Mouse (Mus musculus): Measurements from ENCODE around the gene Ints13. TPM values are rescaled to one million over a fixed set of nuclear protein-coding genes. Genes with fewer than 3 reads are reported as not detected.
"Not testable (repeated sequence)": the region's sequence is repeated elsewhere in the genome, so short reads cannot be mapped to it uniquely, and the experiment has no call there.

Ints13 gene
- polyA plus RNA-seq, 1 experiment from 2014 or later = 55.5 TPM

- not testable (repeated sequence) for H3K27ac ChIP-seq (ENCODE audit: low read depth); H3K4me1 ChIP-seq (replicated peaks; ENCODE audit: control insufficient read depth, insufficient read depth, low read length); H3K9ac ChIP-seq (ENCODE audit: low read length); H3K9me3 ChIP-seq (ENCODE audit: control insufficient read depth, low read length); DNase-seq (ENCODE audit: low spot score); H3K4me2 ChIP-seq (ENCODE audit: low read length); H3K27me3 ChIP-seq (replicated peaks; ENCODE audit: control insufficient read depth, insufficient read depth, low read length); ATAC-seq (replicated peaks; ENCODE audit: low FRiP score, low TSS enrichment, low read depth); H3K4me3 ChIP-seq (ENCODE audit: low read depth, low read length)
- peaks cover 73% of the 10 kb centered on the region for H3K36me3 ChIP-seq (ENCODE audit: control insufficient read depth, insufficient read depth, low read length)
- WGBS = 86% methylated on average over 1 of the region's 1 CpGs
These were observed 15.2 kb downstream of the Ints13 start for GRCm38 (mm10) chr6:146562461-146562860.

DNA sequence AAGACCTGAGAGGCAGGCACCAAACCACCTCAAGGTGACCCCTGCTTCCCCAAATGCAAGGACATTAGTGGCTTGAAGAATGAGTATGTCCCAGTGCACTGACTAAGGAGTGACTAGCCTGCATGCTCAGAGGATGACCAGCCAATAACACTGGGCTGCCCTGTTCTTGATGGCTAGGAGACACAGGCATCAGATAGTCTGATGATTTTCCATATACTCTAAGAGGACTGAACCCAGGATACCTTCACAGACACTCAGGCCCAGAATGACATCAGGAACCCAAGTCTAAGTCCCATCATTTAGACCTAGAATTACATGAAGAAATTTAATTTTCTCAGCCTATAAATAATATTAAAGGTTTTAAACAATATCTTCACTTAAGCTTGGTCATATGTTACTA is 26.3 kb downstream of the Ints13 start:
- no peaks in the 10 kb centered on the region for H3K4me1 ChIP-seq (replicated peaks; ENCODE audit: control insufficient read depth, insufficient read depth, low read length)
- ATAC-seq (replicated peaks; ENCODE audit: low FRiP score, low TSS enrichment, low read depth) = no peak
- no peak overlapping the region for H3K4me3 ChIP-seq (ENCODE audit: low read depth, low read length)
- no peaks in the 10 kb centered on the region for H3K9me3 ChIP-seq (ENCODE audit: control insufficient read depth, low read length)
- H3K36me3 ChIP-seq (ENCODE audit: control insufficient read depth, insufficient read depth, low read length) = peaks cover 83% of the 10 kb centered on the region
- H3K4me2 ChIP-seq (ENCODE audit: low read length) = no peak overlapping the region
- DNase-seq (ENCODE audit: low spot score) = no peak
- H3K27ac ChIP-seq (ENCODE audit: low read depth) = no peak overlapping the region
- no peak overlapping the region for H3K9ac ChIP-seq (ENCODE audit: low read length)
- no peaks in the 10 kb centered on the region for H3K27me3 ChIP-seq (replicated peaks; ENCODE audit: control insufficient read depth, insufficient read depth, low read length)

DNA sequence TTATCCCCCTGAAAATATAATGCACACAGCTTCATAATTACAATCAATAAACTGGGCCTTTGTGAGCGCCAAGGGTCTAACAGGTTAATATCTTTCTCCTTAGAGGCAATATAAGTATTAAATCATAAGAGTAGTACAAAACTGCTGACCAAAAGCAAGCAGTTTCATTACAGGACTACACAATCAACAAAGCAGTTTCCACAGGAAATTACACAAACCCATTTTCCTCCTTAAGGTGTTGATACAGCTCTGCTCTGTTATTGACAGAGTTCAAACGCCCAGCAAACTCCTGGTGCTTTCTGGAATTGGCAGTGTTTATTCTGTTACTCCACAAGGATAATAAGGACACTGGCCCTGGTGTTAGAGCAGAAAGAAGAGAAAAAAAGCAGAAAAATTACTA is 27.2 kb downstream of the Ints13 start:
- peaks cover 74% of the 10 kb centered on the region for H3K36me3 ChIP-seq (ENCODE audit: control insufficient read depth, insufficient read depth, low read length)
- DNase-seq (ENCODE audit: low spot score) = no peak
- no peak overlapping the region for H3K4me3 ChIP-seq (ENCODE audit: low read depth, low read length)
- H3K4me1 ChIP-seq (replicated peaks; ENCODE audit: control insufficient read depth, insufficient read depth, low read length) = no peaks in the 10 kb centered on the region
- no peak overlapping the region for H3K4me2 ChIP-seq (ENCODE audit: low read length)
- no peak overlapping the region for H3K27ac ChIP-seq (ENCODE audit: low read depth)
- H3K27me3 ChIP-seq (replicated peaks; ENCODE audit: control insufficient read depth, insufficient read depth, low read length) = no peaks in the 10 kb centered on the region
- no peaks in the 10 kb centered on the region for H3K9me3 ChIP-seq (ENCODE audit: control insufficient read depth, low read length)
- H3K9ac ChIP-seq (ENCODE audit: low read length) = no peak overlapping the region
- WGBS = 78% methylated on average over 2 of the region's 2 CpGs
- no peak for ATAC-seq (replicated peaks; ENCODE audit: low FRiP score, low TSS enrichment, low read depth)

DNA sequence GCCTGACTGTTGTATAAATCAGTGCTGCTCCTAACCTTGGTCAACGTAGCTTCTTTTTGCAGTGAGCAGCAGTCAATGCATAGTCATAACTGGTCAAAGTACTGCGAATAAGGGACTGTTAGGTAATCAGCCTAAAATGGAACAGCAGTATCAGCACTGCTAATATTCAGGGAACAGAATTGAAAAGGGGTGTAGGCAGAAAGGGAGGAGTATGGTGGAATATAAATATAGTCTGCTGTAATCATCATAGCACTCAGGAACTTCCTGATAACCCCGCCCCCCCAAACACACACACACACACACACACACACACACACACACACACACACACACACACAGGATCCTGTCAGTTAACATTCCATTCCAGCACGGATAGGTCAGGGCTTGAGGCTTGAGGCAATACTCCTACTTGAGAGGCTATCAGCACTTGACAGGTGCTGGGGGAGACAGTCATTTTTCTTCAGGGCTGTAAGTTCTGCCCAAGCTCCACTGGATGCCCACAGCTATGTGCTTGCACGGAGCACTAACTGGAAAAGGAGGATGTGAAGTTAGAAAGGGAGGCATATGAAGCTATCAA is 32.3 kb downstream of the Ints13 start:
- H3K27me3 ChIP-seq (replicated peaks; ENCODE audit: control insufficient read depth, insufficient read depth, low read length) = peaks cover 12% of the 10 kb centered on the region
- no peak overlapping the region for H3K4me3 ChIP-seq (ENCODE audit: low read depth, low read length)
- ATAC-seq (replicated peaks; ENCODE audit: low FRiP score, low TSS enrichment, low read depth) (no peak), DNase-seq (ENCODE audit: low spot score) (no peak)
- no peak overlapping the region for H3K4me2 ChIP-seq (ENCODE audit: low read length)
- H3K9me3 ChIP-seq (ENCODE audit: control insufficient read depth, low read length) = no peaks in the 10 kb centered on the region
- H3K9ac ChIP-seq (ENCODE audit: low read length) = no peak overlapping the region
- no peaks in the 10 kb centered on the region for H3K4me1 ChIP-seq (replicated peaks; ENCODE audit: control insufficient read depth, insufficient read depth, low read length)
- H3K36me3 ChIP-seq (ENCODE audit: control insufficient read depth, insufficient read depth, low read length) = peaks cover 26% of the 10 kb centered on the region
- H3K27ac ChIP-seq (ENCODE audit: low read depth) = no peak overlapping the region
- WGBS = 78% methylated on average over 5 of the region's 5 CpGs

- ATAC-seq (replicated peaks; ENCODE audit: low FRiP score, low TSS enrichment, low read depth) = no peak
- 88% methylated on average over 1 of the region's 1 CpGs for WGBS
- peaks cover 12% of the 10 kb centered on the region for H3K27me3 ChIP-seq (replicated peaks; ENCODE audit: control insufficient read depth, insufficient read depth, low read length)
These were observed 33.0 kb downstream of the Ints13 start for GRCm38 (mm10) chr6:146544622-146545021.

DNA sequence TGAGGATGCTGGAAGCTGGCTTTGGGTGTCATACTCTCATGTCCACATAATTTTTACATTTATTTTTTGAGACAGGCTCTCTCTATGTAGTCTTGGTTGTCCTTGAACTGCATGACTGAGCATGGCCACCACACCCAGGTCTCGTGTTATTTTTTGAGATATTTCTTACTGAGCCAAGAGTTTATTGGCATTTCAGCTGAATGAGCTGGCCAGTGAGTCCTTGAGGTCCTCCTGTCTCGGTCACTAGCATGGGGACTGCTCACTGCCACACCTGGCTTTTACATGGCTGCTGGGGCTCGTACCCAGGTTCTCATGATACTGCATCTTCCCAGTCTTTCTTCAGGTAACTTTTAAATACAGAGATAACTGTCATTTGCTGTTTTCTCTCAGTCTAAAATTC is 37.2 kb downstream of the Ints13 start:
- 80% methylated on average over 3 of the region's 3 CpGs for WGBS
- no peak overlapping the region for H3K9ac ChIP-seq (ENCODE audit: low read length)
- no peak for DNase-seq (ENCODE audit: low spot score)
- no peaks in the 10 kb centered on the region for H3K4me1 ChIP-seq (replicated peaks; ENCODE audit: control insufficient read depth, insufficient read depth, low read length)
- H3K4me2 ChIP-seq (ENCODE audit: low read length) = no peak overlapping the region
- no peak overlapping the region for H3K27ac ChIP-seq (ENCODE audit: low read depth)
- H3K36me3 ChIP-seq (ENCODE audit: control insufficient read depth, insufficient read depth, low read length) = no peaks in the 10 kb centered on the region
- peaks cover 12% of the 10 kb centered on the region for H3K27me3 ChIP-seq (replicated peaks; ENCODE audit: control insufficient read depth, insufficient read depth, low read length)
- no peak overlapping the region for H3K4me3 ChIP-seq (ENCODE audit: low read depth, low read length)
- no peaks in the 10 kb centered on the region for H3K9me3 ChIP-seq (ENCODE audit: control insufficient read depth, low read length)
- no peak for ATAC-seq (replicated peaks; ENCODE audit: low FRiP score, low TSS enrichment, low read depth)

More at GRCm38 (mm10) chr6:146544622-146545021, 33.0 kb downstream of the Ints13 start:
- no peak for DNase-seq (ENCODE audit: low spot score)
- Histone ChIP-seq H3K36me3 (ENCODE audit: control insufficient read depth, insufficient read depth, low read length) (peaks cover 19% of the 10 kb centered on the region), H3K27ac (ENCODE audit: low read depth) (no peak overlapping the region), H3K4me2 (ENCODE audit: low read length) (no peak overlapping the region), H3K4me3 (ENCODE audit: low read depth, low read length) (no peak overlapping the region), H3K9me3 (ENCODE audit: control insufficient read depth, low read length) (no peaks in the 10 kb centered on the region), H3K9ac (ENCODE audit: low read length) (no peak overlapping the region), H3K4me1 (replicated peaks; ENCODE audit: control insufficient read depth, insufficient read depth, low read length) (no peaks in the 10 kb centered on the region)

DNA sequence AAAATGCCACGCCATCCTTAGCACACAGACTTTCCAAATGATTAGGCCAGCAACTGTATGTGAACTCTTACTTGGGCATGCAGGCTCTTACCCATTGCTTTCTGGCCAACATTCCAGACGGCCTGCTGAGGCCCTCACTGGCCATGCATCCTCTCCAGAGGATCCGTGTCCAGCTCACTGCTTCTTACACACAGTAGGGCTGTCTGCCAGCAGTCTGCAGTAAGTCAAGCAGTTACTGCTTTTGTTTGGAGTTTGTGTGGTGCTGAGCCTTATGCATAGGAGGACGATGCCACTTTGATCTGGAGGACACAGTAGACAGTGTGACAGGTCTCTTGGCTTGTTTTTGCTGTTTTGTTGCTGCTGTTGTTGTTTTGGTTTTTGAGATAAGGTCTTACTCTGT is 39.0 kb downstream of the Ints13 start:
- Histone ChIP-seq H3K9ac (ENCODE audit: low read length) (no peak overlapping the region), H3K9me3 (ENCODE audit: control insufficient read depth, low read length) (no peaks in the 10 kb centered on the region), H3K4me2 (ENCODE audit: low read length) (no peak overlapping the region), H3K27ac (ENCODE audit: low read depth) (no peak overlapping the region), H3K27me3 (replicated peaks; ENCODE audit: control insufficient read depth, insufficient read depth, low read length) (peaks cover 20% of the 10 kb centered on the region), H3K4me1 (replicated peaks; ENCODE audit: control insufficient read depth, insufficient read depth, low read length) (no peaks in the 10 kb centered on the region), H3K4me3 (ENCODE audit: low read depth, low read length) (no peak overlapping the region), H3K36me3 (ENCODE audit: control insufficient read depth, insufficient read depth, low read length) (no peaks in the 10 kb centered on the region)
- no peak for DNase-seq (ENCODE audit: low spot score)
- WGBS = 63% methylated on average over 4 of the region's 4 CpGs
- ATAC-seq (replicated peaks; ENCODE audit: low FRiP score, low TSS enrichment, low read depth) = no peak

DNA sequence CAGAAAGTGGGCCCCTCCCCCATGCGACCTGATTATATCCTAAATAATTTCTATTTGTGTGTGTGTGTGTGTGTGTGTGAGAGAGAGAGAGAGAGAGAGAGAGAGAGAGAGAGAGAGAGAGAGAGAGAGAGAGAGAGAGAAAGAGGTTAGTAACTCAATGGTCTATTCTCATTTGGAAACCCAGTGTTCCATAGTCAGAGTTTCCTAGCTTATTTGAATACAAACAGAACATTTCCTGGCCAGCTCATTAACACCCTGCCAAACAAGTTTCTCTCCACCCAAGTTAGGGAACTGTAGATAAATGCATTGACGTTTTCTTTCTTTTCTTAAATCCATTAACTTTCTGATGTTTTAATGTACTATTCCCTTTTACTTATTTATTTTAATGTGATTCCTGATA is 39.6 kb downstream of the Ints13 start:
- no peaks in the 10 kb centered on the region for H3K4me1 ChIP-seq (replicated peaks; ENCODE audit: control insufficient read depth, insufficient read depth, low read length)
- DNase-seq (ENCODE audit: low spot score) = no peak
- peaks cover 20% of the 10 kb centered on the region for H3K27me3 ChIP-seq (replicated peaks; ENCODE audit: control insufficient read depth, insufficient read depth, low read length)
- no peak for ATAC-seq (replicated peaks; ENCODE audit: low FRiP score, low TSS enrichment, low read depth)
- 43% methylated on average over 2 of the region's 2 CpGs for WGBS
- no peak overlapping the region for H3K27ac ChIP-seq (ENCODE audit: low read depth)
- no peak overlapping the region for H3K9ac ChIP-seq (ENCODE audit: low read length)
- no peaks in the 10 kb centered on the region for H3K9me3 ChIP-seq (ENCODE audit: control insufficient read depth, low read length)
- H3K4me2 ChIP-seq (ENCODE audit: low read length) = no peak overlapping the region
- no peaks in the 10 kb centered on the region for H3K36me3 ChIP-seq (ENCODE audit: control insufficient read depth, insufficient read depth, low read length)
- no peak overlapping the region for H3K4me3 ChIP-seq (ENCODE audit: low read depth, low read length)

GRCm38 (mm10) chr6:146537111-146537510 is 40.5 kb downstream of the Ints13 start:
- no peaks in the 10 kb centered on the region for H3K4me1 ChIP-seq (replicated peaks; ENCODE audit: control insufficient read depth, insufficient read depth, low read length)
- 33% methylated on average over 4 of the region's 4 CpGs for WGBS
- ATAC-seq (replicated peaks; ENCODE audit: low FRiP score, low TSS enrichment, low read depth) = peak; percentile 77
- H3K36me3 ChIP-seq (ENCODE audit: control insufficient read depth, insufficient read depth, low read length) = no peaks in the 10 kb centered on the region
- H3K27me3 ChIP-seq (replicated peaks; ENCODE audit: control insufficient read depth, insufficient read depth, low read length) = peaks cover 17% of the 10 kb centered on the region
- H3K9me3 ChIP-seq (ENCODE audit: control insufficient read depth, low read length) = no peaks in the 10 kb centered on the region
- H3K4me2 ChIP-seq (ENCODE audit: low read length) = no peak overlapping the region
- no peak overlapping the region for H3K27ac ChIP-seq (ENCODE audit: low read depth)
- no peak overlapping the region for H3K4me3 ChIP-seq (ENCODE audit: low read depth, low read length)
- no peak for DNase-seq (ENCODE audit: low spot score)
- no peak overlapping the region for H3K9ac ChIP-seq (ENCODE audit: low read length)
